Mouse (Mus musculus): ENCODE measurements around the gene Hexim1.
A peak's percentile ranks its signal among the peaks of the same experiment; 100 is the strongest.

- TF ChIP-seq NRF1 (IDR thresholded peaks at IDR 0.05; ENCODE audit: low read depth, low read length) (no peak), POLR2A (IDR thresholded peaks at IDR 0.05; ENCODE audit: low read depth, low read length) (no peak), EP300 (IDR thresholded peaks at IDR 0.05; ENCODE audit: low read length) (no peak), HCFC1 (IDR thresholded peaks at IDR 0.05; ENCODE audit: low read depth, low read length) (no peak), CTCF (conservative IDR thresholded peaks at IDR 0.05 in 1 of 2, IDR thresholded peaks at IDR 0.05 in 1 of 2; ENCODE audit: low read depth in 2 of 2, low read length in 2 of 2) (peak in 1 of 2 experiments; percentile 19; a peak in 1 of 4 replicates), RCOR1 (conservative IDR thresholded peaks at IDR 0.05; ENCODE audit: low read depth, low read length) (no peak), KAT2A (IDR thresholded peaks at IDR 0.05; ENCODE audit: insufficient replicate concordance, low read length) (no peak), MAX (IDR thresholded peaks at IDR 0.05; ENCODE audit: low read length) (no peak), TBP (conservative IDR thresholded peaks at IDR 0.05; ENCODE audit: low read depth, low read length) (no peak), USF1 (IDR thresholded peaks at IDR 0.05; ENCODE audit: low read depth, low read length) (no peak), TCF12 (IDR thresholded peaks at IDR 0.05; ENCODE audit: low read depth, low read length) (no peak), MEF2A (IDR thresholded peaks at IDR 0.05; ENCODE audit: borderline replicate concordance, low read depth, low read length) (no peak), CHD1 (IDR thresholded peaks at IDR 0.05; ENCODE audit: low read depth, low read length) (no peak), JUN (IDR thresholded peaks at IDR 0.05; ENCODE audit: insufficient read depth, low read depth, low read length) (no peak)
These were observed 30.4 kb downstream of the Hexim1 start for GRCm38 (mm10) chr11:103146386-103146785.

Measured in CH12.LX (cell line).